Mouse (Mus musculus) heart, adult 2 months (tissue): ENCODE measurements around the gene Ppef2.

Source experiments
- CTCF ChIP-seq: fragments of 200-600 bp; IDR thresholded peaks from 2 replicates; pipeline ENCODE4 v1.8.1; 2022; ENCODE audit warnings: antibody characterized with exemption, mild to moderate bottlenecking, moderate library complexity
- EP300 ChIP-seq: fragments of 200-500 bp; IDR thresholded peaks from 2 replicates; pipeline ENCODE4 v1.6.1; 2011; ENCODE audit warnings: low read depth, low read length, control low read depth; ENCODE audit not compliant: insufficient read depth
- POLR2A ChIP-seq: fragments of 200-500 bp; IDR thresholded peaks from 2 replicates; pipeline ENCODE4 v1.6.1; 2011; ENCODE audit warnings: mild to moderate bottlenecking, low read depth, low read length, control low read depth; ENCODE audit not compliant: insufficient read depth

DNA sequence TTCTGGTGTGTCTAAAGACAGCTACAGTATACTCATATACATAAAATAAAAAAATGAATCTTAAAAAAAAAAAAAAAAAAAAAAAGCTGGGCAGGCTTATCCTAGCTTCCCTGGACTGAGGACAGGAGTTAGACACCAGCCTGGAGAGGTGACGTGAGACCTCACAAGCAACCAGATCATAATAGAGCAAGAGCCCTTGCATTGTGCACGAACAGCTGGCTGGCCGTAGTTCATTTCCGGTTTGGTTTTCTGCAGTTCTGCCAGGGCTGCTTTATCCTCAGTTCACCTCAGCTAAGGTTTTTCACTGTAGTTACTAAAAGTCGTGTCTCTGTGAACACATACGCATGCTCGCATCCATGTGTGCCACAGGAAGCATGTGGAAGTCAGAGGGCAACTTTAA is 28.3 kb downstream of the Ppef2 start:
- TF ChIP-seq CTCF = no peak
- TF ChIP-seq EP300 = no peak
- no peak for TF ChIP-seq POLR2A
